Mouse (Mus musculus) induced T-regulatory cell, adult 2 months (primary cell): Measurements from ENCODE around the gene Tbp.
A peak's percentile ranks its signal among the peaks of the same experiment; 100 is the strongest.

Experiments
- DNase-seq: peaks from one replicate; pipeline ENCODE4 v3.0.0-alpha.2; 2012; ENCODE audit warnings: low read depth

Tbp gene

GRCm38 (mm10) chr17:15499656-15500394 lies at the start of gene Tbp, which contains the start of gene Psmb1:
Gene Tbp, plus strand, starts transcription at chr17:15499888.
Gene Psmb1, minus strand, starts transcription at chr17:15499751.
- DNase-seq: peak; percentile 98

GRCm38 (mm10) chr17:15455203-15455602 lies 44.5 kb upstream of the Tbp start:
- no peak for DNase-seq

- DNase-seq: no peak
Observed at GRCm38 (mm10) chr17:15456595-15456994, 43.1 kb upstream of the Tbp start.

- DNase-seq: no peak
Observed at GRCm38 (mm10) chr17:15459761-15460160, 39.9 kb upstream of the Tbp start.

GRCm38 (mm10) chr17:15461921-15462495 lies 37.7 kb upstream of the Tbp start:
- no peak for DNase-seq

GRCm38 (mm10) chr17:15467669-15468068 lies 32.0 kb upstream of the Tbp start:
- peak; percentile 81 for DNase-seq

- peak; percentile 27 for DNase-seq
Observed at GRCm38 (mm10) chr17:15472671-15473070, 27.0 kb upstream of the Tbp start.

GRCm38 (mm10) chr17:15490542-15490941 lies 9.1 kb upstream of the Tbp start:
- no peak for DNase-seq

- peak; percentile 96 for DNase-seq
Observed at GRCm38 (mm10) chr17:15497882-15498752, 1.6 kb upstream of the Tbp start.

- no peak for DNase-seq
Observed at GRCm38 (mm10) chr17:15498753-15499113, 955 bp upstream of the Tbp start.

- no peak for DNase-seq
Observed at GRCm38 (mm10) chr17:15510694-15511093, 11.0 kb downstream of the Tbp start.

- no peak for DNase-seq
Observed at GRCm38 (mm10) chr17:15517776-15518175, 18.1 kb downstream of the Tbp start.

GRCm38 (mm10) chr17:15518186-15518585 lies 18.5 kb downstream of the Tbp start:
- DNase-seq: peak; percentile 28

- DNase-seq: peak; percentile 54
Observed at GRCm38 (mm10) chr17:15518766-15519165, 19.1 kb downstream of the Tbp start.

- peak; percentile 26 for DNase-seq
Observed at GRCm38 (mm10) chr17:15526304-15526703, 26.6 kb downstream of the Tbp start.

- DNase-seq: peak; percentile 97
Observed at GRCm38 (mm10) chr17:15526986-15527810, 27.5 kb downstream of the Tbp start, which contains the start of gene Pdcd2. Gene Pdcd2, minus strand, starts transcription at chr17:15527301.

- DNase-seq: no peak
Observed at GRCm38 (mm10) chr17:15527811-15528136, 28.1 kb downstream of the Tbp start.

- DNase-seq: no peak
Observed at GRCm38 (mm10) chr17:15528887-15529286, 29.2 kb downstream of the Tbp start.

- peak; percentile 70 for DNase-seq
Observed at GRCm38 (mm10) chr17:15530141-15530540, 30.5 kb downstream of the Tbp start.

- DNase-seq: no peak
Observed at GRCm38 (mm10) chr17:15535162-15535800, 35.6 kb downstream of the Tbp start.

- peak; percentile 59 for DNase-seq
Observed at GRCm38 (mm10) chr17:15535943-15536342, 36.3 kb downstream of the Tbp start.
